Mouse (Mus musculus): ENCODE results near the gene Zscan29. TPM values are rescaled to one million over a fixed set of nuclear protein-coding genes. Genes with fewer than 3 reads are reported as not detected.

Gene Zscan29
- total RNA-seq, 2 experiments from 2014 or later, result 6.1 to 6.3 TPM

GRCm38 (mm10) chr2:121169902-121170301, 1.0 kb downstream of the Zscan29 start:
- intact Hi-C loops (cut with DNase I), result loop anchor here (1.0 to 5.0 kb wide), 2 partner anchors 30 to 227 kb away; partner anchors contain the start of genes Adal and Lcmt2
- Histone ChIP-seq H3K4me3 (peak overlapping the region; percentile 94), H3K27ac (no peak overlapping the region)
- no peak for DNase-seq (ENCODE audit: extremely low spot score in 1 of 2, low spot score in 2 of 2)
- TF ChIP-seq CTCF (IDR thresholded peaks at IDR 0.05), result no peak

- no peak for DNase-seq (ENCODE audit: extremely low spot score in 1 of 2, low spot score in 2 of 2)
- Histone ChIP-seq H3K4me3 (peak overlapping the region; percentile 94), H3K27ac (no peak overlapping the region)
- TF ChIP-seq CTCF (IDR thresholded peaks at IDR 0.05), result no peak
- intact Hi-C loops (cut with DNase I), result no loop called here
Observed at GRCm38 (mm10) chr2:121169173-121169572, 1.8 kb downstream of the Zscan29 start.

GRCm38 (mm10) chr2:121153100-121153499, 17.8 kb downstream of the Zscan29 start:
- intact Hi-C loops (cut with DNase I), result no loop called here
- Histone ChIP-seq H3K4me3 (no peak overlapping the region), H3K27ac (no peak overlapping the region)
- TF ChIP-seq CTCF (IDR thresholded peaks at IDR 0.05), result peak; percentile 21
- DNase-seq (ENCODE audit: extremely low spot score in 1 of 2, low spot score in 2 of 2), result no peak

GRCm38 (mm10) chr2:121149679-121150078, 21.2 kb downstream of the Zscan29 start:
- intact Hi-C loops (cut with DNase I), result no loop called here
- TF ChIP-seq CTCF (IDR thresholded peaks at IDR 0.05), result no peak
- no peak for DNase-seq (ENCODE audit: extremely low spot score in 1 of 2, low spot score in 2 of 2)
- Histone ChIP-seq H3K27ac (no peak overlapping the region), H3K4me3 (no peak overlapping the region)

GRCm38 (mm10) chr2:121142415-121142814, 28.5 kb downstream of the Zscan29 start:
- TF ChIP-seq CTCF (IDR thresholded peaks at IDR 0.05), result no peak
- no peak overlapping the region for H3K27ac ChIP-seq
- no peak overlapping the region for H3K4me3 ChIP-seq
- DNase-seq (ENCODE audit: extremely low spot score in 1 of 2, low spot score in 2 of 2), result no peak
- intact Hi-C loops (cut with DNase I), result no loop called here

- no peak for DNase-seq (ENCODE audit: extremely low spot score in 1 of 2, low spot score in 2 of 2)
- intact Hi-C loops (cut with DNase I), result no loop called here
- TF ChIP-seq CTCF (IDR thresholded peaks at IDR 0.05), result no peak
- Histone ChIP-seq H3K27ac (peak overlapping the region; percentile 96), H3K4me3 (peak overlapping the region; percentile 89)
Observed at GRCm38 (mm10) chr2:121141216-121142035, 29.5 kb downstream of the Zscan29 start.

- H3K27ac ChIP-seq, result peak within 1 kb of the TSS; percentile 96
Observed at GRCm38 (mm10) chr2:121140018-121140882, 30.7 kb downstream of the Zscan29 start, which contains the start of the genes Adal and Lcmt2. Adal (plus strand) TSS chr2:121140428. Lcmt2 (minus strand) TSS chr2:121140653.

GRCm38 (mm10) chr2:121139266-121140017, 31.5 kb downstream of the Zscan29 start:
- Histone ChIP-seq H3K27ac (peak overlapping the region; percentile 96), H3K4me3 (peak overlapping the region; percentile 89)
- no peak for TF ChIP-seq CTCF (IDR thresholded peaks at IDR 0.05)
- no peak for DNase-seq (ENCODE audit: extremely low spot score in 1 of 2, low spot score in 2 of 2)
- intact Hi-C loops (cut with DNase I), result loop anchor here (1.0 kb wide), 1 partner anchor 31 kb away; the partner anchor contains the start of gene Tubgcp4

More at GRCm38 (mm10) chr2:121140018-121140882, 30.7 kb downstream of the Zscan29 start, which contains the start of the genes Adal and Lcmt2:
- intact Hi-C loops (cut with DNase I), result loop anchor here (1.0 kb wide), 1 partner anchor 30 kb away; the partner anchor contains the start of gene Tubgcp4
- H3K4me3 ChIP-seq, result peak within 1 kb of the TSS; percentile 89
- DNase-seq (ENCODE audit: extremely low spot score in 1 of 2, low spot score in 2 of 2), result peak; percentile 92
- no peak for TF ChIP-seq CTCF (IDR thresholded peaks at IDR 0.05)

GRCm38 (mm10) chr2:121137371-121137770, 33.6 kb downstream of the Zscan29 start:
- intact Hi-C loops (cut with DNase I), result no loop called here
- TF ChIP-seq CTCF (IDR thresholded peaks at IDR 0.05), result no peak
- H3K4me3 ChIP-seq, result no peak overlapping the region
- H3K27ac ChIP-seq, result no peak overlapping the region
- no peak for DNase-seq (ENCODE audit: extremely low spot score in 1 of 2, low spot score in 2 of 2)

GRCm38 (mm10) chr2:121132822-121133221, 38.1 kb downstream of the Zscan29 start:
- no peak overlapping the region for H3K27ac ChIP-seq
- intact Hi-C loops (cut with DNase I), result no loop called here
- no peak for DNase-seq (ENCODE audit: extremely low spot score in 1 of 2, low spot score in 2 of 2)
- TF ChIP-seq CTCF (IDR thresholded peaks at IDR 0.05), result no peak
- no peak overlapping the region for H3K4me3 ChIP-seq

Data from left cerebral cortex, adult 2 months (tissue).